Mouse (Mus musculus) spleen, adult 2 months (tissue): Measurements from ENCODE around the gene Trpc4ap.

ENCODE experiments used
- CTCF ChIP-seq: fragments of 200-500 bp; IDR thresholded peaks from 2 replicates; pipeline ENCODE4 v1.5.1; 2011; ENCODE audit warnings: mild to moderate bottlenecking, inconsistent platforms; ENCODE audit not compliant: insufficient read depth, insufficient read length, insufficient replicate concordance; ENCODE audit errors: extremely low read depth
- POLR2A ChIP-seq: fragments of 200-500 bp; IDR thresholded peaks from 2 replicates; pipeline ENCODE4 v1.6.1; 2011; ENCODE audit warnings: low read depth, low read length, inconsistent platforms

- TF ChIP-seq CTCF (no peak), POLR2A (no peak)
Observed at GRCm38 (mm10) chr2:155726302-155726701, 34.1 kb upstream of the Trpc4ap start.
